Mouse (Mus musculus) embryonic facial prominence, embryonic 10.5 days (tissue): ENCODE measurements around the gene Fam229a. TPM values are rescaled to one million over a fixed set of nuclear protein-coding genes. Genes with fewer than 3 reads are reported as not detected.

Experiments used
- DNase-seq: peaks from one replicate; pipeline ENCODE4 v3.0.0-alpha.2; 2017; ENCODE audit warnings: low spot score
- H3K27ac ChIP-seq: fragments of 300-500 bp; sonication (generic); replicated peaks from 2 replicates; pipeline ENCODE4 v1.5.1; 2016; ENCODE audit warnings: mild to moderate bottlenecking
- H3K27me3 ChIP-seq: fragments of 300-500 bp; sonication (generic); replicated peaks from 2 replicates; pipeline ENCODE4 v1.6.1; 2016; ENCODE audit warnings: low read depth, mild to moderate bottlenecking; ENCODE audit not compliant: poor library complexity, severe bottlenecking
- H3K36me3 ChIP-seq: fragments of 300-500 bp; sonication (generic); replicated peaks from 2 replicates; pipeline ENCODE4 v1.6.1; 2016; ENCODE audit warnings: mild to moderate bottlenecking, moderate library complexity
- H3K4me1 ChIP-seq: fragments of 300-500 bp; sonication (generic); 2 replicates; pipeline ENCODE4 v1.6.1; 2016
- H3K4me3 ChIP-seq: fragments of 300-500 bp; sonication (generic); 2 replicates; pipeline ENCODE4 v1.5.1; 2016; ENCODE audit warnings: mild to moderate bottlenecking, moderate library complexity
- H3K9me3 ChIP-seq: fragments of 300-500 bp; sonication (generic); 2 replicates; pipeline ENCODE4 v1.6.1; 2016; ENCODE audit warnings: mild to moderate bottlenecking
- WGBS: fragments of 180-500 bp; shearing (Covaris S2); methylation state at CpG from one replicate; pipeline ENCODE4 v1.1.7; 2016; 5-methylcytosine and 5-hydroxymethylcytosine counted together
- polyA plus RNA-seq: library from polyadenylated mRNA; unstranded; fragments of >200 nt; fragmentation: Nextera tagmentation; extraction: Ambion mirVana; gene quantifications from 2 replicates; pipeline ENCODE4 v1.2.1, GENCODE M21; 2016

Gene Fam229a
- polyA plus RNA-seq, 1 experiment from 2014 or later: not detected

GRCm38 (mm10) chr4:129500017-129500416, 9.0 kb downstream of the Fam229a start:
- no peaks in the 10 kb centered on the region for H3K9me3 ChIP-seq
- H3K4me3 ChIP-seq: peak overlapping the region; percentile 65
- H3K27ac ChIP-seq: peak overlapping the region; percentile 89
- DNase-seq: no peak
- WGBS: 72% methylated on average over 8 of the region's 8 CpGs
- H3K27me3 ChIP-seq: 0 out of 2 replicates have a peak, but pooled peaks cover 3% of the 10 kb centered on the region
- H3K36me3 ChIP-seq: no peaks in the 10 kb centered on the region
- H3K4me1 ChIP-seq: peaks cover 67% of the 10 kb centered on the region

DNA sequence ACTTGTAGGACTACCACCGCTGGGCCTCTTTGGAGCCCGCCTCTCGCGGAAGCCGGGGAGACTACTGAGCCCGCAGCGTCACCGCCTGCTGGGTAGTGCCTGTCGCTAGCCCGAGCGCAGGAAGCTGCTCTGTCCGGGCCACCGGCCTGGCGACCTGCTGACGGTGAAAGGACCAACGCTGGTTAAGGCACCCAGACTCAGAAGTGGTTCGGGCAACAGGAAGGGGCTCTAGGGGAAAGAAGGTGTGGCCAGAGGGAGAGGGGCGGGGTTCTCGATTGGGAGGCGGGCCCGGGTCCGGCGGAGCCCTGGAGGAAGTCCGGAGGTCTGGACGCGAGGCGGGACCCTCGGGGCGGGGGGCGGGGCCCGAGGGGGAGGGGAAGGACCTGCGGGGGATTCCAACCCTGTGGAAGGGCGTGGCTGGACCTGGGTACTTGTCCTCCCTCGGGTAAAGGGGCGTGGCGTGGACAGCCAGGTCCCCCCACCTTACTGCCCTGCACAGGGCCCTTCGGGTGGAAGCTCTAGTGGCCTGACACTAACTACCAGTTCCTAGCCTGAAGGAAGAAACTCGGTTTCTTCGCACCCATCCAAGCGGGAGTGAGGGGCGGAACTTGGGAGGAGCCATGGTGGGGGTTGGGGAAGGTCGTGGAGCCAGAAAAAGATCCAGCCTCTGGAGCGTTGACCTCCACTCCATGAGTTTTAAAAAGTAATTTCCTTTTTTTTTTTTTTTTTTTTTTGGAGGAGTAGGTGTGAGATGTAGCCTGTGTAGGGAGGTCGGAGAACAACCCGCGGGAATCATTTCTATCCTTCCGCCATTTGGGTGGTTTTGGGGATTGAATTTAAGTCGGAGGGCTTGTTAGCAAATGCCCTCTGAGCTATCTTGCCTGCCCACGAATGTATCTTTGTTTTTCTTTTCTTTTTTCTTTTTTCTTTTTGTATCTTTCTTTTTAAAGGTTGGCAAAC, 9.9 kb downstream of the Fam229a start:
- peak; percentile 98 for DNase-seq
- peak overlapping the region; percentile 65 for H3K4me3 ChIP-seq
- H3K9me3 ChIP-seq: no peaks in the 10 kb centered on the region
- H3K36me3 ChIP-seq: no peaks in the 10 kb centered on the region
- peak overlapping the region; percentile 89 for H3K27ac ChIP-seq
- WGBS: 2% methylated on average over 49 of the region's 49 CpGs
- 0 out of 2 replicates have a peak, but pooled peaks cover 3% of the 10 kb centered on the region for H3K27me3 ChIP-seq
- H3K4me1 ChIP-seq: peaks cover 59% of the 10 kb centered on the region

GRCm38 (mm10) chr4:129502327-129502888, 11.4 kb downstream of the Fam229a start:
- Histone ChIP-seq H3K9me3 (no peaks in the 10 kb centered on the region), H3K4me3 (no peak overlapping the region), H3K27me3 (0 out of 2 replicates have a peak, but pooled peaks cover 3% of the 10 kb centered on the region), H3K36me3 (no peaks in the 10 kb centered on the region), H3K4me1 (peaks cover 46% of the 10 kb centered on the region), H3K27ac (no peak overlapping the region)
- no peak for DNase-seq
- WGBS: 73% methylated on average over 9 of the region's 9 CpGs

GRCm38 (mm10) chr4:129502901-129503444, 12.0 kb downstream of the Fam229a start:
- WGBS: 76% methylated on average over 11 of the region's 11 CpGs
- no peak overlapping the region for H3K27ac ChIP-seq
- DNase-seq: no peak
- H3K9me3 ChIP-seq: no peaks in the 10 kb centered on the region
- H3K36me3 ChIP-seq: no peaks in the 10 kb centered on the region
- H3K27me3 ChIP-seq: 0 out of 2 replicates have a peak, but pooled peaks cover 3% of the 10 kb centered on the region
- no peak overlapping the region for H3K4me3 ChIP-seq
- peaks cover 50% of the 10 kb centered on the region for H3K4me1 ChIP-seq

- Histone ChIP-seq H3K27ac (no peak overlapping the region), H3K4me1 (peaks cover 50% of the 10 kb centered on the region), H3K27me3 (no peaks in the 10 kb centered on the region), H3K36me3 (no peaks in the 10 kb centered on the region), H3K9me3 (no peaks in the 10 kb centered on the region), H3K4me3 (no peak overlapping the region)
- 79% methylated on average over 3 of the region's 3 CpGs for WGBS
- no peak for DNase-seq
These were observed 14.5 kb downstream of the Fam229a start for GRCm38 (mm10) chr4:129505511-129505910.

DNA sequence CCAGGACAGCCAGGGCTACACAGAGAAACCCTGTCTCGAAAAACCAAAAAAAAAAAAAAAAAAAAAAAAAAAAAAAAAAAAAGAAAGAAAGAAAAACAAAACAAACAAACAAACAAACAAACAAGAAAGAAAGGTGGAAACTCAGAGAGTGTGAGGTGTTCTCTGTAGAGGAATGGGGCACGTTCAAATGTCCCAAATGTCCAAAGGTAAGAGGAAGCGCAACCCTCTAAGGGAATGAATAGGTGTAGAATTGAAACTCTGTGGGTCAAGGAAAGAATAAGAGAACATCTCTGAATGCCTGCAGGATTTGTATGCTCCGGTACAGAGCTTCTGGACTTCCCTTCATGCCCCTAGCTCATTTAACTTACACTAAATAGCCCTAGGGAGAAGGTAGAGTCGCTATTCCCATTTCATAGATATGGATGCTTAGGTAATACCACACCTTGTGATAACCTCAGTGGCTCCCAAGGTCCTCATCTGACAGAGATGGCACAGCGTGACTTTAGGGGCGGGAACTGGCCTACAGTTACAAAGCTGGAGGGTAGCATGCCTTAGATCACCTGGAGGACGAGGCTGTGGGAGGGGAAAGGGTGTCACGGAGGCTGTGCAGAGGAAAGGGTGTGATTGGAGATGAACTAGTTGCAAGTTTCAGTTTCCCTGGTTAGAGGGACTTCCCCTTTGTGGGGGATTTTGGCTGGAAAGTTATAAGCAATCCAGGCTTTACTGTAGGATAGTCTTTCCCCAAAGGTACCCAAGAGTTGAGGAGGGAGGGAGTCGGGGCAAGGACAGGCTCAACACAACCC, 16.6 kb downstream of the Fam229a start:
- Histone ChIP-seq H3K27me3 (no peaks in the 10 kb centered on the region), H3K27ac (no peak overlapping the region), H3K4me1 (peaks cover 62% of the 10 kb centered on the region), H3K36me3 (no peaks in the 10 kb centered on the region), H3K4me3 (no peak overlapping the region), H3K9me3 (no peaks in the 10 kb centered on the region)
- DNase-seq: no peak
- WGBS: 66% methylated on average over 9 of the region's 10 CpGs

DNA sequence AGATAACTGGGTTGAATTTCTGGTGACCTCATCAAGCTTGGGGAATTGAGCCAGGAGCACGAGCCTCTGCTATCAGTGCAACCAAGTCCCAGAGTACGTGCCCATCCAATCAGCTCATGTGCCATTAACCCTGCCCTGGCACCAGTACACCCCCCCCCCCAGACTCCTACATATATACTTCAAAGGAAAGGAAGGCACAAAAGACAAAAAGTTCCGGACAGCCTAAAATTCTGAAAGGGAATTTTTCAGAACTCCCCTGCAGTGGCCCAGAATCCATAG, 17.2 kb downstream of the Fam229a start:
- Histone ChIP-seq H3K9me3 (no peaks in the 10 kb centered on the region), H3K4me1 (peaks cover 63% of the 10 kb centered on the region)
- 76% methylated on average over 3 of the region's 3 CpGs for WGBS

GRCm38 (mm10) chr4:129508834-129509600, 18.0 kb downstream of the Fam229a start:
- Histone ChIP-seq H3K27me3 (no peaks in the 10 kb centered on the region), H3K9me3 (no peaks in the 10 kb centered on the region), H3K4me1 (peaks cover 57% of the 10 kb centered on the region), H3K36me3 (no peaks in the 10 kb centered on the region), H3K27ac (no peak overlapping the region), H3K4me3 (no peak overlapping the region)
- WGBS: 71% methylated on average over 15 of the region's 15 CpGs
- no peak for DNase-seq

More for the DNA sequence above, 17.2 kb downstream of the Fam229a start:
- Histone ChIP-seq H3K36me3 (no peaks in the 10 kb centered on the region), H3K27me3 (no peaks in the 10 kb centered on the region), H3K4me3 (no peak overlapping the region), H3K27ac (no peak overlapping the region)
- DNase-seq: no peak

DNA sequence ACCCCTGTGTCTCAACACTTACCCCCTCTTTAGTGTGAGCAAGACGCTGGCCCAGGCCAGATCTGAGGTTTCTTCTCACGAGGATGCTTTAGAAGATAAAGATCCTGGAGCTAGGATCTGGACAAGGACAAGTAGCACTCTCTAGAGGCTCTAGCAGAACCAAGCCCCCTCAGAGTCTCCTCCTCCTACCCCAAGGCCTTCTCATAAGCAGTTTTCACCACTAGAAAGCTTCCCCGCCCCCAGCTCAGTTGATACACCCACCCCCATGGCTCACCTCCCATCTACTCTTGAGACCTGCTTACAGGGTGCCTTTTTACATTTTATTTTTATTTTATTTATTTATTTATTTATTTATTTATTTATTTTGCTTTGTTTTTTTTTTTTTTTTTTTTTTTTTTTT, 18.7 kb downstream of the Fam229a start:
- WGBS: 63% methylated on average over 3 of the region's 3 CpGs
- Histone ChIP-seq H3K4me1 (peaks cover 55% of the 10 kb centered on the region), H3K27me3 (no peaks in the 10 kb centered on the region), H3K36me3 (peaks cover 5% of the 10 kb centered on the region), H3K27ac (no peak overlapping the region), H3K9me3 (no peaks in the 10 kb centered on the region), H3K4me3 (no peak overlapping the region)
- DNase-seq: no peak

DNA sequence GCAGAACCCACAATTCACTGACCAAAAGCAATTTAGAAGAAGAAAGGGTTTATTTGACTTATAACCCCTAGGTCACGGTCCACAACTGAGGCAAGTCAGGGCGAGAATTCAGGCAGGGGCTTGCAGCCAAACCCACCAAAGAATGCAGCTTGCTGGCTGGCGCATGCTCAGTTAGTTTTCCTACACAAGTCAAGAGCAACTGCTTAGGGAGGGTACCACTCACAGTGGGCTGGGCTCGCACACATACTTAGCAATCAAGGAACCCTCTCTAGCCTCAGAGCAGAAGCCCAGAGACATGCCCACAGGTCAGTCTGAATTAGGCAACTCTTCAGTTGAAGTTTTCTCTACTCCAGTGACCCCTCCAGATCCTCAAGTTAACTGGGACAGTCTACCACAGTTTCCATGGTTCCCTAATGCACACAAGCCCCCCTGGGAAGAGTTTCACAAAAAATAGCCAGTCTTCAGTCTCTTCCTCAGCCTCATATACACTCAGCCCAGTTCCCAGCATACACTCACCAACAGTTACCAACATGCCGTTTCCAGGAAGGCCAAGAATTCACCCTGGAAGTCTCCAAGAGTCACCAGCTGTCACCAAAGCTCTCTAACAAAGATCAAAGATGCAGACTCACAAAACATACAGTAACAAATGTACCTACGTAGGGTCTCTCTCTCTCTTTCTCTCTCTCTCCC, 19.9 kb downstream of the Fam229a start:
- DNase-seq: peak; percentile 47
- H3K36me3 ChIP-seq: peaks cover 18% of the 10 kb centered on the region
- H3K27ac ChIP-seq: peak overlapping the region; percentile 78
- 41% methylated on average over 6 of the region's 6 CpGs for WGBS
- no peaks in the 10 kb centered on the region for H3K9me3 ChIP-seq
- no peaks in the 10 kb centered on the region for H3K27me3 ChIP-seq
- peak overlapping the region; percentile 83; the same call in 1 of the 2 replicates for H3K4me3 ChIP-seq
- peaks cover 65% of the 10 kb centered on the region for H3K4me1 ChIP-seq

DNA sequence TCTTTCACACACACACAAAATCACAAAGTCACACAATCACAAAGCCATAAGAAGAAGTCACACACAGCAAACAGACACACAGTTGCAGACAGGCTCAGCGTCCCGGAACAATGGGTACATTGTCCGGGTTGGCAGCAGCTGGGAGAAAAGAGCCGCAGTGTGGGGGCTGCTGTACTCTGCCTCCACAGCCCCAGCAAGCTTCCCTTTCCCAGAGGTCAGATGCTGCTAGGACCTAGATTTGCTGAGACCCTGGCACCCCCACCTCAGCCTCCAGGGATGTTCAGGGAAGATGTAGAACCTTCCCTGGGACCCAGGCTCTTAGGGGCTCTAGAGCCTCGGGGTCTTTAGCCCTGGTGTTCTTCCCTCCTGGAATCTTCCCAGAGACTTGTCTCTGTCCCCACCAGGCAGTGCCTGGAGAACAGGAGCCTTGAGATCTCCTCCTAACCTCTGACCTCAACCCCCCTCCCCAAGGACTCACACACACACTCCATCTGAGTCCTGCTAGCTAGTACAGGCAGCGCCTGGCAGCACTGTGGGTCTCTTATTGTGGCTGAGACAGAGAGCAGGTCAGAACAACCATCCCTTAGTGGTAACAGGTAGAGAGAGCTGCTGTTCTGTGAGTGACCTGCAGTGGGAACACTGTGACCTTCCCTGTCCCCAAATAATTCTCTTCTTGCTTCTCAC, 20.6 kb downstream of the Fam229a start:
- H3K36me3 ChIP-seq: peaks cover 24% of the 10 kb centered on the region
- WGBS: 16% methylated on average over 6 of the region's 6 CpGs
- H3K4me3 ChIP-seq: peak overlapping the region; percentile 83
- H3K27me3 ChIP-seq: no peaks in the 10 kb centered on the region
- no peaks in the 10 kb centered on the region for H3K9me3 ChIP-seq
- peak overlapping the region; percentile 78 for H3K27ac ChIP-seq
- peak; percentile 51 for DNase-seq
- H3K4me1 ChIP-seq: peaks cover 69% of the 10 kb centered on the region
